Mouse (Mus musculus): Measurements from ENCODE around the gene Hormad1. TPM values are rescaled to one million over a fixed set of nuclear protein-coding genes. Genes with fewer than 3 reads are reported as not detected.
A peak's percentile ranks its signal among the peaks of the same experiment; 100 is the strongest.
"Not testable (repeated sequence)": the region's sequence is repeated elsewhere in the genome, so short reads cannot be mapped to it uniquely, and the experiment has no call there.

Gene Hormad1
- polyA plus RNA-seq, 1 experiment from 2014 or later = not detected

GRCm38 (mm10) chr3:95623551-95623950 lies 64.1 kb downstream of the Hormad1 start:
- Histone ChIP-seq H3K4me3 (ENCODE audit: low read depth, low read length) (no peak overlapping the region), H3K9ac (ENCODE audit: low read depth, low read length) (no peak overlapping the region), H3K4me2 (ENCODE audit: low read length) (no peak overlapping the region), H3K27me3 (ENCODE audit: control insufficient read depth, insufficient read depth, low read depth, low read length) (no peaks in the 10 kb centered on the region), H3K27ac (ENCODE audit: low read length) (no peak overlapping the region), H3K4me1 (ENCODE audit: control insufficient read depth, insufficient read depth, low read length) (peaks cover 20% of the 10 kb centered on the region), H3K36me3 (ENCODE audit: control insufficient read depth, insufficient read depth, low read length) (peaks cover 18% of the 10 kb centered on the region), H3K9me3 (replicated peaks; ENCODE audit: control insufficient read depth, low read length, poor library complexity, severe bottlenecking) (no peaks in the 10 kb centered on the region)
- WGBS = 40% methylated on average over 2 of the region's 2 CpGs
- no peak for ATAC-seq

DNA sequence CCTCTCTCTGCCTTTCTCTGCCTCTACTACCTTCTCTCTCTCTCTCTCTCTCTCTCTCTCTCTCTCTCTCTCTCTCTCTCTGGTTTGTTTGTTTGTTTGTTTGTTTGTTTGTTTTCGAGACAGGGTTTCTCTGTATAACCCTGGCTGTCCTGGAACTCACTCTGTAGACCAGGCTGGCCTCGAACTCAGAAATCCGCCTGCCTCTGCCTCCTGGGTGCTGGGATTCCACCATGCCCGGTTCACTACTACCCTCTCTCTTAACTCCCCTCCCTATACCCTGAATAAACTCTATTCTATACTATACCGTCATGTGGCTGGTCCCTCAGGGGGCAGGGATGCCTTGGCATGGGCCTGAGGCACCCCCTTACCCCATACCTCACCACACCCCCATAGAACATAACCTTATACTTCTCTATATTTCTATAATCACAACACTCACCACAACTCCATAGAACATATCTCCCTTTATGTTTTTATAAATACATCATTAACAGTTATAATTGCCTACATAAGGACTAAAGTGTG lies 64.6 kb downstream of the Hormad1 start:
- 64% methylated on average over 5 of the region's 5 CpGs for WGBS
- peak overlapping the region; percentile 67; the same call in 1 of the 2 replicates for H3K9ac ChIP-seq (ENCODE audit: low read depth, low read length)
- H3K4me1 ChIP-seq (ENCODE audit: control insufficient read depth, insufficient read depth, low read length) = peaks cover 20% of the 10 kb centered on the region
- H3K36me3 ChIP-seq (ENCODE audit: control insufficient read depth, insufficient read depth, low read length) = peaks cover 21% of the 10 kb centered on the region
- ATAC-seq; H3K9me3 ChIP-seq (replicated peaks; ENCODE audit: control insufficient read depth, low read length, poor library complexity, severe bottlenecking); H3K27me3 ChIP-seq (ENCODE audit: control insufficient read depth, insufficient read depth, low read depth, low read length): not testable (repeated sequence)
- H3K4me2 ChIP-seq (ENCODE audit: low read length) = peak overlapping the region; percentile 58
- peak overlapping the region; percentile 89 for H3K27ac ChIP-seq (ENCODE audit: low read length)
- H3K4me3 ChIP-seq (ENCODE audit: low read depth, low read length) = peak overlapping the region; percentile 57; the same call in 1 of the 2 replicates

DNA sequence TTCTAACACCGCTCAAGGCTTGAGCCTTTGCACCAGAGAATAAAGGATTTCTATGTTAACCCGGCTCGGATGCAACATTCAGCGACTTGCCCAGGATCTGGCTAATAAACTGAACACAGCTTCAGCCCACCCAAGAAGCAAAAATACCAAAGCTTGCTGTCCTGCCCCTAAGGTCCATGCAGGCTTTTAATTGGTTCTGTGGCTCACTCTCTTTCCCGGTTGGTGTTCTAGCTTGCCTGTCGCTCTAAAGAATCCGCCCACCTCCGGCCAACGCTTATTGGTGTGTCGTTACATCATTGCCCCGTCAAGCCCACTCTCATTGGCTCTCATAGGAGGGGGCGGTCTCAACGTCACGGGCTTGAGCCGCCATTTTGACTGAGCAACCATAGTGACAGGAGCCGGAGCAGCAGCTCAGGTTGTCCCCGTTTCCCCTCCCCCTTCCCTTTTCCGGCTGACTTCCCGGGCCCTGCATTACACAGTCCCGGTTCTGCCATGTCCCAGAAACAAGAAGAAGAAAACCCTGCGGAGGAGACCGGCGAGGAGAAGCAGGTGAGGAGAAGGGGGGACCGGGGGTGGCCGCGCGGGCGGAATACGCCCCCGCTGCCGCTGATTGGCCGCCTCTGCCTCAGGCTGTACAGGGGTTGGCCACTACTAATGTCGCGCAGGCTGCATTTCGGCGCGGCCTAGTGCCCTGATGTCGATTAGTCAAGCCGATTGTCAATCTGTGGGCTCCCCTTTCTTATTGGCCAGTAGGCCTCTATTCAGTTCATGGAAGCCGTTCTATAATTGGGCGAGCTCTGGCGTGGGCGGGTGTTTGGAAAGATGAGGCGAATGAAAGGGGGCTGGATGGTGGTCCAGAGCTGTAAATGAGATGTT lies 65.4 kb downstream of the Hormad1 start, which contains the start of gene Ensa:
Ensa (plus strand) TSS at position 366 of the 876 bp plus-strand sequence.
- peak; percentile 99 for ATAC-seq
- H3K9me3 ChIP-seq (replicated peaks; ENCODE audit: control insufficient read depth, low read length, poor library complexity, severe bottlenecking) = no peaks in the 10 kb centered on the region
- H3K27me3 ChIP-seq (ENCODE audit: control insufficient read depth, insufficient read depth, low read depth, low read length) = no peaks in the 10 kb centered on the region
- H3K27ac ChIP-seq (ENCODE audit: low read length) = peak within 1 kb of the TSS; percentile 89
- H3K9ac ChIP-seq (ENCODE audit: low read depth, low read length) = peak within 1 kb of the TSS; percentile 67
- H3K4me1 ChIP-seq (ENCODE audit: control insufficient read depth, insufficient read depth, low read length) = peaks cover 20% of the 10 kb centered on the region
- WGBS = under 1% methylated on average over 44 of the region's 44 CpGs
- peaks cover 26% of the 10 kb centered on the region for H3K36me3 ChIP-seq (ENCODE audit: control insufficient read depth, insufficient read depth, low read length)
- peak within 1 kb of the TSS; percentile 57 for H3K4me3 ChIP-seq (ENCODE audit: low read depth, low read length)
- peak within 1 kb of the TSS; percentile 80 for H3K4me2 ChIP-seq (ENCODE audit: low read length)

DNA sequence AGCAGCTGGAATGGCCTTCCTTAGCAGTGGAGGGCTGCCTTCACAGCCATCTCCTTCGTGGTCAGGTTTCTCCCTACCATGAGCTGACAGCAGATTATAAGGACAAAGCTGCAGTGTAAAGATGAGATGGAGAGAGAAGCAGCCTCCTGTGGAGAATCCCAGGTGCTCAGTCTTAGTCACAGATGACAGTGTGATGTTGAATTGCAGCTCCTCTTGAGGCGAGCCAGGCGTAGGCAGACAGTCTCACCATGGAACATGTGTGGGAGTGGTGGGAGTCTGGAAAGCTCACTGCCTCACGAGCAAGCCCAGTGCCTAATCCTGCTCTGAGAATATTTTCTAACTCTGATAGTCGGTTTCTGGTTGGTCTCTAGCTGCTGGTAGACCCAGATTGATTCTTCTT lies 68.3 kb downstream of the Hormad1 start:
- 91% methylated on average over 5 of the region's 5 CpGs for WGBS
- Histone ChIP-seq H3K4me1 (ENCODE audit: control insufficient read depth, insufficient read depth, low read length) (peaks cover 20% of the 10 kb centered on the region), H3K9me3 (replicated peaks; ENCODE audit: control insufficient read depth, low read length, poor library complexity, severe bottlenecking) (no peaks in the 10 kb centered on the region), H3K36me3 (ENCODE audit: control insufficient read depth, insufficient read depth, low read length) (peaks cover 34% of the 10 kb centered on the region), H3K4me2 (ENCODE audit: low read length) (no peak overlapping the region), H3K4me3 (ENCODE audit: low read depth, low read length) (no peak overlapping the region), H3K27ac (ENCODE audit: low read length) (no peak overlapping the region), H3K9ac (ENCODE audit: low read depth, low read length) (no peak overlapping the region), H3K27me3 (ENCODE audit: control insufficient read depth, insufficient read depth, low read depth, low read length) (no peaks in the 10 kb centered on the region)
- ATAC-seq = no peak

- peaks cover 40% of the 10 kb centered on the region for H3K36me3 ChIP-seq (ENCODE audit: control insufficient read depth, insufficient read depth, low read length)
- H3K27me3 ChIP-seq (ENCODE audit: control insufficient read depth, insufficient read depth, low read depth, low read length) = no peaks in the 10 kb centered on the region
- no peak overlapping the region for H3K4me3 ChIP-seq (ENCODE audit: low read depth, low read length)
- 88% methylated on average over 4 of the region's 4 CpGs for WGBS
- peaks cover 18% of the 10 kb centered on the region for H3K4me1 ChIP-seq (ENCODE audit: control insufficient read depth, insufficient read depth, low read length)
- H3K4me2 ChIP-seq (ENCODE audit: low read length) = no peak overlapping the region
- no peak overlapping the region for H3K9ac ChIP-seq (ENCODE audit: low read depth, low read length)
- no peak overlapping the region for H3K27ac ChIP-seq (ENCODE audit: low read length)
- no peak for ATAC-seq
- H3K9me3 ChIP-seq (replicated peaks; ENCODE audit: control insufficient read depth, low read length, poor library complexity, severe bottlenecking) = no peaks in the 10 kb centered on the region
Measured at GRCm38 (mm10) chr3:95629755-95630154, 70.3 kb downstream of the Hormad1 start.

GRCm38 (mm10) chr3:95630856-95631255 lies 71.4 kb downstream of the Hormad1 start:
- no peak overlapping the region for H3K4me3 ChIP-seq (ENCODE audit: low read depth, low read length)
- H3K4me1 ChIP-seq (ENCODE audit: control insufficient read depth, insufficient read depth, low read length) = peaks cover 15% of the 10 kb centered on the region
- no peak overlapping the region for H3K27ac ChIP-seq (ENCODE audit: low read length)
- H3K4me2 ChIP-seq (ENCODE audit: low read length) = no peak overlapping the region
- ATAC-seq = no peak
- no peak overlapping the region for H3K9ac ChIP-seq (ENCODE audit: low read depth, low read length)
- 84% methylated on average over 3 of the region's 3 CpGs for WGBS
- H3K27me3 ChIP-seq (ENCODE audit: control insufficient read depth, insufficient read depth, low read depth, low read length) = no peaks in the 10 kb centered on the region
- H3K9me3 ChIP-seq (replicated peaks; ENCODE audit: control insufficient read depth, low read length, poor library complexity, severe bottlenecking) = no peaks in the 10 kb centered on the region
- H3K36me3 ChIP-seq (ENCODE audit: control insufficient read depth, insufficient read depth, low read length) = peaks cover 42% of the 10 kb centered on the region

- Histone ChIP-seq H3K4me2 (ENCODE audit: low read length) (no peak overlapping the region), H3K36me3 (ENCODE audit: control insufficient read depth, insufficient read depth, low read length) (peaks cover 42% of the 10 kb centered on the region), H3K27ac (ENCODE audit: low read length) (no peak overlapping the region), H3K4me1 (ENCODE audit: control insufficient read depth, insufficient read depth, low read length) (peaks cover 10% of the 10 kb centered on the region), H3K9ac (ENCODE audit: low read depth, low read length) (no peak overlapping the region), H3K9me3 (replicated peaks; ENCODE audit: control insufficient read depth, low read length, poor library complexity, severe bottlenecking) (no peaks in the 10 kb centered on the region), H3K4me3 (ENCODE audit: low read depth, low read length) (no peak overlapping the region), H3K27me3 (ENCODE audit: control insufficient read depth, insufficient read depth, low read depth, low read length) (no peaks in the 10 kb centered on the region)
- WGBS = 82% methylated on average over 6 of the region's 6 CpGs
- ATAC-seq = no peak
Measured at GRCm38 (mm10) chr3:95631304-95631703, 71.8 kb downstream of the Hormad1 start.

- Histone ChIP-seq H3K4me3 (ENCODE audit: low read depth, low read length) (no peak overlapping the region), H3K9ac (ENCODE audit: low read depth, low read length) (no peak overlapping the region), H3K4me2 (ENCODE audit: low read length) (no peak overlapping the region), H3K27me3 (ENCODE audit: control insufficient read depth, insufficient read depth, low read depth, low read length) (no peaks in the 10 kb centered on the region), H3K27ac (ENCODE audit: low read length) (no peak overlapping the region), H3K4me1 (ENCODE audit: control insufficient read depth, insufficient read depth, low read length) (no peaks in the 10 kb centered on the region; the same call in 1 of the 2 replicates), H3K36me3 (ENCODE audit: control insufficient read depth, insufficient read depth, low read length) (peaks cover 32% of the 10 kb centered on the region), H3K9me3 (replicated peaks; ENCODE audit: control insufficient read depth, low read length, poor library complexity, severe bottlenecking) (no peaks in the 10 kb centered on the region)
- WGBS = 80% methylated on average over 12 of the region's 12 CpGs
- ATAC-seq = no peak
Measured at GRCm38 (mm10) chr3:95632648-95633588, 73.4 kb downstream of the Hormad1 start.
